Comparison of ENCODE assay signal across 9 mouse cellular contexts in the genomic region with DNA sequence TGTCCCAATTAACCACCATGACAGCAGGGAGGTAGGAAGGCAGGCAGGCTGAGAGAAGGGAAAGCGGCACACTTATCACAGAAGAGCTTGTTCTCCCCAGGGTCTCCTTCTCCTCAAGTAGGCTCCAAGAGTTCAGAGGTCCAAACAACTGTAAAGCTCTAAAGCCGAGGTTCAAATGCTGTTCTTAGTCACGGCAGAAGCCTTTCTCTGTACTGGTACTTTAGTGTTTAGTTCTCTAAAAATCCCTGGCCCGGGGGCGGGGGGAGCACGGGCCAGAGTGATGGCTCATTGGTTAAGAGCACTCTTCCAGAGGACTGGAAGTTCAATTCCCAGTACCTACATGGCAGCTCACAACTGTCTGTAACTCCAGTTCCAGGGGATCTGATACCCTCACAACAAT.
A peak's percentile ranks its signal among the peaks of the same experiment; 100 is the strongest.
DNase-seq lines count a peak whose midpoint lies in the region; ATAC-seq and TF ChIP-seq lines count a peak whose summit lies in the region.
"Had no signal": no experiment of that assay in that cellular context is flagged by ENCODE, and none has a peak within 500 bp of the region (broad histone marks: within the 10 kb centered on the region; RNA-seq: fewer than 3 reads in every experiment).

No protein-coding gene starts in this region.

- H3K4me2 ChIP-seq in forebrain, postnatal 0 days (ENCODE audit: low read depth), result no peak overlapping the region
- H3K4me2 ChIP-seq in intestine, embryonic 16.5 days (ENCODE audit: low read depth, low read length), result no peak overlapping the region
- H3K4me2 ChIP-seq in intestine, embryonic 15.5 days (replicated peaks), result no peak overlapping the region
- H3K4me2 ChIP-seq in hindbrain, embryonic 15.5 days, result no peak overlapping the region
- H3K4me2 ChIP-seq: liver, embryonic 15.5 days had no signal

- WGBS in forebrain, embryonic 10.5 days, result 74% methylated on average over 6 of the region's 6 CpGs
- 67% methylated on average over 6 of the region's 6 CpGs for WGBS in forebrain, postnatal 0 days
- WGBS in intestine, embryonic 16.5 days, result 77% methylated on average over 6 of the region's 6 CpGs
- 71% methylated on average over 6 of the region's 6 CpGs for WGBS in intestine, embryonic 15.5 days
- 53% methylated on average over 6 of the region's 6 CpGs for WGBS in hindbrain, embryonic 15.5 days

- H3K4me3 ChIP-seq in forebrain, embryonic 10.5 days, result no peak overlapping the region
- H3K4me3 ChIP-seq in forebrain, postnatal 0 days (ENCODE audit: low read depth, low read length), result no peak overlapping the region
- H3K4me3 ChIP-seq in intestine, embryonic 16.5 days (ENCODE audit: low read length), result no peak overlapping the region
- H3K4me3 ChIP-seq in intestine, embryonic 15.5 days (replicated peaks), result no peak overlapping the region
- H3K4me3 ChIP-seq in hindbrain, embryonic 15.5 days, result no peak overlapping the region
- H3K4me3 ChIP-seq: liver, embryonic 15.5 days had no signal

- H3K9ac ChIP-seq in forebrain, postnatal 0 days, result no peak overlapping the region
- H3K9ac ChIP-seq in intestine, embryonic 16.5 days (ENCODE audit: low read depth, low read length), result no peak overlapping the region
- no peak overlapping the region for H3K9ac ChIP-seq in intestine, embryonic 15.5 days
- H3K9ac ChIP-seq in hindbrain, embryonic 15.5 days, result no peak overlapping the region
- H3K9ac ChIP-seq: liver, embryonic 15.5 days had no signal

- H3K27ac ChIP-seq in forebrain, embryonic 10.5 days, result peak overlapping the region; percentile 70
- no peak overlapping the region for H3K27ac ChIP-seq in forebrain, postnatal 0 days (ENCODE audit: low read depth, low read length)
- peak overlapping the region; percentile 8; the same call in 1 of the 2 replicates for H3K27ac ChIP-seq in intestine, embryonic 16.5 days (ENCODE audit: low read length)
- no peak overlapping the region for H3K27ac ChIP-seq in intestine, embryonic 15.5 days
- H3K27ac ChIP-seq in hindbrain, embryonic 15.5 days (replicated peaks), result peak overlapping the region; percentile 77

- H3K36me3 ChIP-seq in forebrain, embryonic 10.5 days (replicated peaks), result 0 out of 2 replicates have a peak, but pooled peaks cover 5% of the 10 kb centered on the region
- no peaks in the 10 kb centered on the region for H3K36me3 ChIP-seq in forebrain, postnatal 0 days (ENCODE audit: insufficient read depth)
- no peaks in the 10 kb centered on the region for H3K36me3 ChIP-seq in intestine, embryonic 16.5 days (ENCODE audit: control insufficient read depth, insufficient read depth, low read length)
- no peaks in the 10 kb centered on the region for H3K36me3 ChIP-seq in intestine, embryonic 15.5 days
- no peaks in the 10 kb centered on the region for H3K36me3 ChIP-seq in hindbrain, embryonic 15.5 days
- H3K36me3 ChIP-seq: liver, embryonic 15.5 days had no signal

- DNase-seq in forebrain, embryonic 10.5 days (ENCODE audit: extremely low spot score, low spot score), result no peak
- DNase-seq in forebrain, postnatal 0 days, result no peak
- DNase-seq in CD4-positive helper T cell, adult 2 months (ENCODE audit: low read depth, low spot score), result peak; percentile 26
- no peak for DNase-seq in MN1 (ENCODE audit: low spot score)
- DNase-seq in urinary bladder, adult 18-20 months (ENCODE audit: low spot score in 2 of 2), result no peak

- H3K27me3 ChIP-seq in forebrain, embryonic 10.5 days (ENCODE audit: poor library complexity, severe bottlenecking), result no peaks in the 10 kb centered on the region
- no peaks in the 10 kb centered on the region; the same call in 1 of the 2 replicates for H3K27me3 ChIP-seq in forebrain, postnatal 0 days (ENCODE audit: insufficient read depth, low read length)
- H3K27me3 ChIP-seq in intestine, embryonic 16.5 days (replicated peaks; ENCODE audit: control insufficient read depth, insufficient read depth, low read length), result no peaks in the 10 kb centered on the region
- no peaks in the 10 kb centered on the region for H3K27me3 ChIP-seq in intestine, embryonic 15.5 days (replicated peaks)
- no peaks in the 10 kb centered on the region for H3K27me3 ChIP-seq in hindbrain, embryonic 15.5 days
- H3K27me3 ChIP-seq: liver, embryonic 15.5 days had no signal

- peaks cover 98% of the 10 kb centered on the region for H3K4me1 ChIP-seq in forebrain, embryonic 10.5 days
- 0 out of 2 replicates have a peak, but pooled peaks cover 4% of the 10 kb centered on the region for H3K4me1 ChIP-seq in forebrain, postnatal 0 days (ENCODE audit: insufficient read depth)
- H3K4me1 ChIP-seq in intestine, embryonic 16.5 days (ENCODE audit: control insufficient read depth, insufficient read depth, low read length), result peaks cover 83% of the 10 kb centered on the region
- peaks cover 63% of the 10 kb centered on the region for H3K4me1 ChIP-seq in intestine, embryonic 15.5 days (replicated peaks)
- H3K4me1 ChIP-seq in hindbrain, embryonic 15.5 days (replicated peaks), result peaks cover 95% of the 10 kb centered on the region

- no peaks in the 10 kb centered on the region for H3K9me3 ChIP-seq in forebrain, embryonic 10.5 days
- H3K9me3 ChIP-seq in forebrain, postnatal 0 days (ENCODE audit: low read length), result no peaks in the 10 kb centered on the region
- no peaks in the 10 kb centered on the region for H3K9me3 ChIP-seq in intestine, embryonic 16.5 days (ENCODE audit: control insufficient read depth, low read length)
- no peaks in the 10 kb centered on the region for H3K9me3 ChIP-seq in intestine, embryonic 15.5 days
- H3K9me3 ChIP-seq in hindbrain, embryonic 15.5 days, result no peaks in the 10 kb centered on the region
- H3K9me3 ChIP-seq: liver, embryonic 15.5 days had no signal

- TF ChIP-seq CTCF in forebrain, postnatal 0 days (IDR thresholded peaks at IDR 0.05; ENCODE audit: low read depth), result no peak

- no peak for ATAC-seq in forebrain, postnatal 0 days
- ATAC-seq in intestine, embryonic 16.5 days, result no peak
- ATAC-seq in intestine, embryonic 15.5 days, result no peak
- ATAC-seq in hindbrain, embryonic 15.5 days (ENCODE audit: low FRiP score, low read depth), result no peak

Comparison
In these comparisons a context has a peak if more than half of its experiments do, and no peak if none do; other contexts are left out.
1. H3K27ac ChIP-seq: peak in forebrain, embryonic 10.5 days (single experiment), intestine, embryonic 16.5 days (single experiment) and hindbrain, embryonic 15.5 days (single experiment); none in forebrain, postnatal 0 days (single experiment) and intestine, embryonic 15.5 days (single experiment).